Mouse (Mus musculus) megakaryocyte progenitor cell, adult 5-6 weeks (primary cell): Measurements from ENCODE around the gene Sprr2b. TPM values are rescaled to one million over a fixed set of nuclear protein-coding genes. Genes with fewer than 3 reads are reported as not detected.
"Not testable (repeated sequence)": the region's sequence is repeated elsewhere in the genome, so short reads cannot be mapped to it uniquely, and the experiment has no call there.

Source experiments
- ATAC-seq: replicated peaks from 2 replicates; pipeline ENCODE4 v1.8.0; 2016; ENCODE audit warnings: mild to moderate bottlenecking, moderate TSS enrichment, inconsistent platforms; ENCODE audit not compliant: poor library complexity
- total RNA-seq, 2 experiments: library from RNA; stranded (forward) in 1 of 2; stranded (reverse) in 1 of 2; fragments of 157-497, 149-512 nt in 1 of 2; fragments of 200-1000 nt in 1 of 2; gene quantifications; 2 replicates each; pipeline versions ENCODE4 v1.2.3 to v1.2.4; 2015 to 2017

Sprr2b gene
- total RNA-seq (2015) (not detected in 2 replicates), total RNA-seq (2017) (not detected in 2 replicates)

DNA sequence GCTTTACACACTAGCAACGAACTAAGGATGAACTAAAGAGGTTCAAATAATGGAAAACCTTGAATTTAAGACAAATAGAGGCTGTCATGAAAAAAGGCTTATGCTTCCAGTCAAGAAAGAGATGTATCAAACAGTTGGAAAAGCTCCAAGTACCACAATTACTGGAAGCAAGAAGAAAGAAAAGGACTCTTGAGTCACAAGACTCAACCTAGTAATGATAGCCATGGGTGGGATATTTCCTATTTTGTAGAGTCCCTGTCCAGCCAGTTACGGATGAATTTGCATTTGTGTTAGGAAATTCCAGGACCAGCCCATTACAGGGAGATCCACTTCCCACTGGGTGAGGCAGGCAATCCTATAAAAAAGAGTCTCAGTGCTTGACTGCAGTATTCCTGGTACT, at the start of gene Sprr2b:
Sprr2b (plus strand) TSS at position 301 of the 400 bp plus-strand sequence.
- ATAC-seq = no peak

DNA sequence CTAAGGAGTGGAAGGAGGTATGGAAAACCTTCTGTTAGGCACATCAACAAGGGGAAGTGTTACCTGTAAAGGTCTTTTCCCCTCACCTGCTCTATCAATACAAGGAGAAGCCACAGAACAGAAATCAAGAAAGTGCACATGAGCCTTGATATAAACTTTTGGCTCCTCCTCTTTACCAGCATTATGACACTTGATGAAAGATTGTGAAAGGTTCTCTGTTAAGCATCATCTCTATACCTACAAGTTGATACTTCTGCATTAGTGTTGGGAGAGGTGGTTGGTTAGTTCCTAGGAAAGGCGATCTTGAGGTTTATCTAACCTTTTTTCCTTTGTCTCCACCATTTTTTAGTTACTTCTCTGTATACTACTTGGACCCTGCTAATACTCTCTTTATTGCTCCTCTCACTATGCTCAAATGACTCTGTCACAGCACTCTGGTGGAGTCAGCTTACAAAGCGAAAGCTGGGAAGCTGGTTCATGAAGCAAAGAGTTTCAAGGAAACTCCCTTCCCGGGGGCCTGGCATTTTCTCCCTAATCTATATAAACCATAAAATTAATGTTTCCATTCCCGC, 44.9 kb upstream of the Sprr2b start:
- ATAC-seq = peak; percentile 11; the same call in 1 of the 2 replicates

- ATAC-seq = not testable (repeated sequence)
Measured at GRCm38 (mm10) chr3:92273504-92273903, 42.9 kb upstream of the Sprr2b start.

GRCm38 (mm10) chr3:92274018-92274417, 42.4 kb upstream of the Sprr2b start:
- ATAC-seq = not testable (repeated sequence)

DNA sequence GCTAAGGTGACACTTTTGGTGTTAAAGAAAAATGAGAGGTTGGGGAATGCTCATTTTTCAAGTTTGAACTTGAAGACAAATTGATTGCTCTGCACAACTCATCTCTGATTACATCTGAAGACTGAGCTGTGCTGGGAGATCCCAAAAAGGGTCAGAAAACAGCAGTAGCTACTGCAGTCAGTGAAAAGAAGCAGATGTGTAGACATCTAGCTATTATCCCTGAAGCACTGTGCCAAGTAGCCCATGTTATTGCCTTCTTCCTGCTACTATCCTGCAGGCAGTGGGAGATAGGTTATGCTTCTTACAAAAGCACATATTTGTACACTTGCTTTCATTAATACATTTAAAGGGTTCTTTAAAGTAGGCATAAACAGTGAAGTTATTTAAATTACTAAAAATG, 36.8 kb upstream of the Sprr2b start:
- not testable (repeated sequence) for ATAC-seq

DNA sequence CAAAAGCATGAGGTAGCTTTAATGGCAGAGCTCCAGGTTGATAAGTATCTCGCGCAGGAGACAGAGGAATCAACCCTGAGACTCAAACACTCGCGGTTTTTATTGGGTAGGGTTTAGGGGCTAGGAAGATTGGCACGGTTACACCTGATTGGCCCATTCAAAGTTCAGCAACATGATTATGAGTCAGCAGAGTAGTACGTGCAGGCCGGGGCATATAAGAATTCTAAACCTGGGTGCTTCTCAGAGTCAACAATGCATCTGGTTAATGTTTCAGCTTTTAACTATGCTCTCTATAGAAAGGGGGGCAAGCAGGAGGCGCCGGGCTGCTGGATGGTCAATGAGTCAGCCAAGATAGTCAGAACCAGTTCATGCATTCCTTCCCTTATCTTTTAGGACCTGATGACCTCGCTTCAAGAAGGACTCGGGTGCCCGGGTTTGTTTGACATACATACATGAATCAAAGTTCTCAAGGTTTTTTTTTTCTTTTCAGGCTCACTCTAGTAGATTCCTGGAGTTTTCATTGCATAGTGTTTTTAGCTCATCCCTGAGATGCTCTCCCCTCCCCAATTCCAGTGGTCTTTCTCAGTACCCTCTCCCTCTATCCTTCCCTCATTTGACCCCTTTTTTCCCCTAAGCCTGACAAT, 35.3 kb upstream of the Sprr2b start:
- ATAC-seq = not testable (repeated sequence)

DNA sequence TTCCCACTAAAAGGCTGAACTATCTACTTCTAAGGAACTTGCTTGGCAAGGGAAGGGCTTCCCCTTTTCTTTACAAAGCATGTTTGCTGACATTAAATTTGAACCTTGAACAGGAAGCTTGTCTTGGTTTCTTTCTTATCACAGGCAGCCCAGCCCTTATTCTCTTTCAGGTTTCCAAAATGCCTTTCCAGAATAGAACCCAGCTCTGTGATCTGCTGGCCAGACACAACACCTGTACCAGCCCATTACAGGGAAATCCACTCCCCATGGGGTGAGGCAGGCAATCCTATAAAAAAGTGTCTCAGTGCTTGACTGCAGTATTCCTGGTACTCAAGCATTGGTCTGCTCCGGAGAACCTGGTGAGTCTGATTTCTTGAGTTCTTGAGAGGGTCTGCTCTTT, 31.3 kb upstream of the Sprr2b start, which contains the start of gene Sprr2a3:
Sprr2a3 (plus strand) TSS at position 317 of the 400 bp plus-strand sequence.
- not testable (repeated sequence) for ATAC-seq

GRCm38 (mm10) chr3:92288489-92288888, 27.9 kb upstream of the Sprr2b start:
- ATAC-seq = not testable (repeated sequence)

DNA sequence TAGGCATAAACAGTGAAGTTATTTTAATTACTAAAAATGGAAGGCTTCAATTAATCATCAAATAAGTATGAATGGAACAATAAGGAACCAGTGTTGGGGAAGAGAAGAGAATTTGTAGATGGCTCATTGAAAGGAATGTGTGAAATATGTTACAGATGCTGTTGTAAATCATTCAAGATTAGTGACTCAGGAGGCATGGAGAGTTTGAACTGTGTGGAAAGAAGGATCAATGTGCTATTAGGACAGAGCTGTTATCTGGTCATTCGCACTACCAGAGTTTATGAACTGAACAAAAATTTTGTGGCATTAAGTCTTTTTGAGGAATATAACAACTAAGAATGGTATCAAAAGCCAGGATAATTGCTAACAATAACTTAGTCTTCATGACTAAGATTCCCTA, 9.0 kb upstream of the Sprr2b start:
- ATAC-seq = no peak

GRCm38 (mm10) chr3:92317384-92317783, 964 bp downstream of the Sprr2b start:
- ATAC-seq = no peak

GRCm38 (mm10) chr3:92336278-92336677, 19.9 kb downstream of the Sprr2b start:
- ATAC-seq = no peak

- ATAC-seq = no peak
Measured at GRCm38 (mm10) chr3:92338840-92339239, 22.4 kb downstream of the Sprr2b start, which contains the start of gene Sprr2d. Sprr2d (plus strand) TSS chr3:92339140.

DNA sequence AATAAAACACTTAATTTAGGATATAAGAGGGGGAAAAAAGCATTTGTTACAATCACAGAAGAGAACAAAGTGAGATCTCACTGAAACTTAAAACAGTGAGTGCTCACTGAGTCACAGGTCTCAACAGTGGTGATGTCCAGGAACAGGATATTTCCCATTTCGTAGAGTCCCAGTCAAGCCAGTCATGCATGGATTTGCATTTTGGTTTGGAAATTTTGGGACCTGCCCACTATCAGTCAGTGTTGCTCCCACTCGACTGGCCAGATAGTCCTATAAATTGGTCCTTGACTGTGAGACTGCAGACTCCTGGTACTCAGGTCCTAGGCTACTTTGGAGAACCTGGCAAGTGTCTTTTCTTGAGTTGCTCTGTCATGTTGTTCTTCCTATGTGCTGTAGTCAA, 35.4 kb downstream of the Sprr2b start, which contains the start of gene Sprr2e:
Sprr2e (plus strand) TSS at position 301 of the 400 bp plus-strand sequence.
- ATAC-seq = no peak

GRCm38 (mm10) chr3:92361619-92362018, 45.2 kb downstream of the Sprr2b start:
- ATAC-seq = no peak

DNA sequence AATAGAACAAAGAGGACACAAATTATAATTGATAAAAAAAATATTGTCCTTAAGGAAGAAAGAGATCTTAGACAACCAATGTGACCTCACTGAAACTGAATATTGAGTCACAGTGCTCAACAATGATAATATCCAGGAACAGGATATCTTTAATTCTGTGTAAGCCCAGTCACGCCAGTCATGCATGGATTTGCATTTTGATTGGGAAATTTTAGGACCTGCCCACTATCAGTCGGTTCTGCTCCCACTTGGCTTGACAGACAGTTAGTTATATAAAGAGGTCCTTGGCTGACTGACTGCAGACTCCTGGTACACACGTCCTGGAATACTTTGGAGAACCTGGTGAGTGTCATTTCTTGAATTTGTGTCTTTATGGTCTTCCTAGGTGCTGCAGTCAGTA, 48.5 kb downstream of the Sprr2b start, which contains the start of gene Sprr2f:
Sprr2f (plus strand) TSS at position 301 of the 400 bp plus-strand sequence.
- no peak for ATAC-seq

Other genes with a start within 250 kb of the Sprr2b start
- gene Lor, start 233.5 kb upstream of the Sprr2b start, total RNA-seq (2015) = not detected in 2 replicates
- gene Lor, start 233.5 kb upstream of the Sprr2b start, total RNA-seq (2017) = not detected in 2 replicates
- gene Prr9, start 192.7 kb upstream of the Sprr2b start, total RNA-seq (2015) = not detected in 2 replicates
- not detected in 2 replicates for gene Prr9, start 192.7 kb upstream of the Sprr2b start, total RNA-seq (2017)
- gene Lelp1, start 173.9 kb upstream of the Sprr2b start, total RNA-seq (2015) = not detected in 2 replicates
- not detected in 2 replicates for gene Lelp1, start 173.9 kb upstream of the Sprr2b start, total RNA-seq (2017)
- not detected in 2 replicates for gene Sprr2a1, start 100.8 kb upstream of the Sprr2b start, total RNA-seq (2015)
- gene Sprr2a1, start 100.8 kb upstream of the Sprr2b start, total RNA-seq (2017) = not detected in 2 replicates
- not detected in 2 replicates for gene Sprr2a2, start 100.7 kb upstream of the Sprr2b start, total RNA-seq (2015)
- gene Sprr2a2, start 100.7 kb upstream of the Sprr2b start, total RNA-seq (2017) = not detected in 2 replicates
- not detected in 2 replicates for gene Sprr2a3, start 31.2 kb upstream of the Sprr2b start, total RNA-seq (2015)
- gene Sprr2a3, start 31.2 kb upstream of the Sprr2b start, total RNA-seq (2017) = not detected in 2 replicates
- gene Sprr2d, start 22.5 kb downstream of the Sprr2b start, total RNA-seq (2015) = not detected in 2 replicates
- gene Sprr2d, start 22.5 kb downstream of the Sprr2b start, total RNA-seq (2017) = not detected in 2 replicates
- not detected in 2 replicates for gene Sprr2e, start 35.5 kb downstream of the Sprr2b start, total RNA-seq (2015)
- not detected in 2 replicates for gene Sprr2e, start 35.5 kb downstream of the Sprr2b start, total RNA-seq (2017)
- not detected in 2 replicates for gene Sprr2f, start 48.6 kb downstream of the Sprr2b start, total RNA-seq (2015)
- gene Sprr2f, start 48.6 kb downstream of the Sprr2b start, total RNA-seq (2017) = not detected in 2 replicates
- gene Sprr2h, start 69.1 kb downstream of the Sprr2b start, total RNA-seq (2015) = not detected in 2 replicates
- not detected in 2 replicates for gene Sprr2h, start 69.1 kb downstream of the Sprr2b start, total RNA-seq (2017)
- gene Sprr2i, start 91.4 kb downstream of the Sprr2b start, total RNA-seq (2015) = not detected in 2 replicates
- gene Sprr2i, start 91.4 kb downstream of the Sprr2b start, total RNA-seq (2017) = not detected in 2 replicates
- not detected in 2 replicates for gene Sprr2j-ps, start 101.5 kb downstream of the Sprr2b start, total RNA-seq (2015)
- not detected in 2 replicates for gene Sprr2j-ps, start 101.5 kb downstream of the Sprr2b start, total RNA-seq (2017)
- 9.5 and 12.2 TPM in 2 replicates for gene Gm9774, start 112.8 kb downstream of the Sprr2b start, total RNA-seq (2015)
- gene Gm9774, start 112.8 kb downstream of the Sprr2b start, total RNA-seq (2017) = 1.7 and 1.9 TPM in 2 replicates
- gene Sprr2k, start 116.0 kb downstream of the Sprr2b start, total RNA-seq (2015) = not detected in 2 replicates
- not detected in 2 replicates for gene Sprr2k, start 116.0 kb downstream of the Sprr2b start, total RNA-seq (2017)
- not detected in 2 replicates for gene Sprr1b, start 122.2 kb downstream of the Sprr2b start, total RNA-seq (2015)
- gene Sprr1b, start 122.2 kb downstream of the Sprr2b start, total RNA-seq (2017) = not detected in 2 replicates
- not detected in 2 replicates for gene Sprr3, start 142.1 kb downstream of the Sprr2b start, total RNA-seq (2015)
- gene Sprr3, start 142.1 kb downstream of the Sprr2b start, total RNA-seq (2017) = not detected in 2 replicates
- not detected in 2 replicates for gene Sprr1a, start 169.3 kb downstream of the Sprr2b start, total RNA-seq (2015)
- gene Sprr1a, start 169.3 kb downstream of the Sprr2b start, total RNA-seq (2017) = not detected in 2 replicates
- not detected in 2 replicates for gene Sprr4, start 183.9 kb downstream of the Sprr2b start, total RNA-seq (2015)
- gene Sprr4, start 183.9 kb downstream of the Sprr2b start, total RNA-seq (2017) = not detected in 2 replicates
- not detected in 2 replicates for gene 2310046K23Rik, start 217.9 kb downstream of the Sprr2b start, total RNA-seq (2015)
- gene 2310046K23Rik, start 217.9 kb downstream of the Sprr2b start, total RNA-seq (2017) = not detected in 2 replicates